Mouse (Mus musculus) kidney, postnatal 36 days (tissue): Measurements from ENCODE around the gene Zfp672.
A peak's percentile ranks its signal among the peaks of the same experiment; 100 is the strongest.
"Not testable (repeated sequence)": the region's sequence is repeated elsewhere in the genome, so short reads cannot be mapped to it uniquely, and the experiment has no call there.

Source experiments
- DNase-seq, 2 experiments: peaks; one replicate each; pipeline ENCODE4 v3.0.0; 2021 to 2022; ENCODE audit warnings: mixed read lengths in 2 of 2

Gene Zfp672

GRCm38 (mm10) chr11:58324614-58325229 is 5.4 kb downstream of the Zfp672 start:
- no peak for DNase-seq

- DNase-seq: peak in 1 of 2 experiments; percentile 11
Observed at GRCm38 (mm10) chr11:58323570-58324340, 6.4 kb downstream of the Zfp672 start.

GRCm38 (mm10) chr11:58322824-58323569 is 7.1 kb downstream of the Zfp672 start:
- DNase-seq: peak; percentile 99

GRCm38 (mm10) chr11:58316768-58317390 is 13.3 kb downstream of the Zfp672 start:
- no peak for DNase-seq

GRCm38 (mm10) chr11:58316344-58316743 is 13.8 kb downstream of the Zfp672 start:
- no peak for DNase-seq

GRCm38 (mm10) chr11:58315536-58316168 is 14.5 kb downstream of the Zfp672 start:
- no peak for DNase-seq

GRCm38 (mm10) chr11:58314069-58314468 is 16.1 kb downstream of the Zfp672 start:
- no peak for DNase-seq

- no peak for DNase-seq
Observed at GRCm38 (mm10) chr11:58308661-58309060, 21.5 kb downstream of the Zfp672 start.

GRCm38 (mm10) chr11:58307411-58308080 is 22.6 kb downstream of the Zfp672 start:
- DNase-seq: peak; percentile 65 to 76

- DNase-seq: peak; percentile 97
Observed at GRCm38 (mm10) chr11:58306860-58307308, 23.3 kb downstream of the Zfp672 start, which contains the start of gene Zfp692. Zfp692 (plus strand) TSS chr11:58307069.

GRCm38 (mm10) chr11:58305299-58305698 is 24.8 kb downstream of the Zfp672 start:
- DNase-seq: not testable (repeated sequence)

GRCm38 (mm10) chr11:58303594-58303993 is 26.5 kb downstream of the Zfp672 start:
- no peak for DNase-seq

- DNase-seq: no peak
Observed at GRCm38 (mm10) chr11:58302774-58303445, 27.2 kb downstream of the Zfp672 start.

- DNase-seq: peak; percentile 96 to 97
Observed at GRCm38 (mm10) chr11:58301837-58302754, 28.0 kb downstream of the Zfp672 start.

- peak; percentile 66 to 84 for DNase-seq
Observed at GRCm38 (mm10) chr11:58301057-58301456, 29.1 kb downstream of the Zfp672 start.

GRCm38 (mm10) chr11:58297396-58297795 is 32.7 kb downstream of the Zfp672 start:
- DNase-seq: no peak

- no peak for DNase-seq
Observed at GRCm38 (mm10) chr11:58292791-58293190, 37.3 kb downstream of the Zfp672 start.

GRCm38 (mm10) chr11:58290812-58291211 is 39.3 kb downstream of the Zfp672 start:
- DNase-seq: no peak

GRCm38 (mm10) chr11:58289992-58290682 is 40.0 kb downstream of the Zfp672 start:
- no peak for DNase-seq
